Mouse (Mus musculus): ENCODE measurements around the gene Rbfox3. TPM values are rescaled to one million over a fixed set of nuclear protein-coding genes. Genes with fewer than 3 reads are reported as not detected.

The Rbfox3 gene
- polyA plus RNA-seq, 1 experiment from 2014 or later = 1.6 TPM

GRCm38 (mm10) chr11:118666172-118666571, 245.2 kb downstream of the Rbfox3 start:
- no peak overlapping the region for H3K4me3 ChIP-seq (replicated peaks)
- H3K4me2 ChIP-seq = no peak overlapping the region
- H3K9ac ChIP-seq = no peak overlapping the region
- H3K27me3 ChIP-seq (replicated peaks) = no peaks in the 10 kb centered on the region
- H3K36me3 ChIP-seq = no peaks in the 10 kb centered on the region
- H3K4me1 ChIP-seq = no peaks in the 10 kb centered on the region
- ATAC-seq (ENCODE audit: insufficient read depth, low FRiP score, low read depth) = no peak
- H3K9me3 ChIP-seq = no peaks in the 10 kb centered on the region
- H3K27ac ChIP-seq = no peak overlapping the region
- 74% methylated on average over 3 of the region's 3 CpGs for WGBS

- no peaks in the 10 kb centered on the region for H3K9me3 ChIP-seq
- no peak overlapping the region for H3K4me2 ChIP-seq
- no peaks in the 10 kb centered on the region for H3K36me3 ChIP-seq
- no peaks in the 10 kb centered on the region for H3K4me1 ChIP-seq
- no peaks in the 10 kb centered on the region for H3K27me3 ChIP-seq (replicated peaks)
- no peak for ATAC-seq (ENCODE audit: insufficient read depth, low FRiP score, low read depth)
- WGBS = 68% methylated on average over 8 of the region's 8 CpGs
- H3K27ac ChIP-seq = no peak overlapping the region
- no peak overlapping the region for H3K9ac ChIP-seq
- H3K4me3 ChIP-seq (replicated peaks) = no peak overlapping the region
Measured at GRCm38 (mm10) chr11:118663305-118663704, 248.1 kb downstream of the Rbfox3 start.

- H3K27me3 ChIP-seq (replicated peaks) = no peaks in the 10 kb centered on the region
- H3K9ac ChIP-seq = no peak overlapping the region
- H3K9me3 ChIP-seq = no peaks in the 10 kb centered on the region
- no peak overlapping the region for H3K4me3 ChIP-seq (replicated peaks)
- no peak overlapping the region for H3K27ac ChIP-seq
- H3K4me1 ChIP-seq = no peaks in the 10 kb centered on the region
- no peak for ATAC-seq (ENCODE audit: insufficient read depth, low FRiP score, low read depth)
- no peak overlapping the region for H3K4me2 ChIP-seq
- no peaks in the 10 kb centered on the region for H3K36me3 ChIP-seq
- 14% methylated on average over 10 of the region's 10 CpGs for WGBS
Measured at GRCm38 (mm10) chr11:118659305-118659704, 252.1 kb downstream of the Rbfox3 start.

GRCm38 (mm10) chr11:118655833-118656232, 255.6 kb downstream of the Rbfox3 start:
- no peak for ATAC-seq (ENCODE audit: insufficient read depth, low FRiP score, low read depth)
- H3K9ac ChIP-seq = no peak overlapping the region
- H3K4me1 ChIP-seq = no peaks in the 10 kb centered on the region
- no peaks in the 10 kb centered on the region for H3K9me3 ChIP-seq
- H3K27ac ChIP-seq = no peak overlapping the region
- no peaks in the 10 kb centered on the region for H3K27me3 ChIP-seq (replicated peaks)
- no peak overlapping the region for H3K4me2 ChIP-seq
- no peak overlapping the region for H3K4me3 ChIP-seq (replicated peaks)
- WGBS = 56% methylated on average over 4 of the region's 4 CpGs
- H3K36me3 ChIP-seq = no peaks in the 10 kb centered on the region

GRCm38 (mm10) chr11:118653521-118654318, 257.7 kb downstream of the Rbfox3 start:
- Histone ChIP-seq H3K27ac (no peak overlapping the region), H3K9me3 (no peaks in the 10 kb centered on the region), H3K9ac (no peak overlapping the region), H3K36me3 (no peaks in the 10 kb centered on the region), H3K4me2 (no peak overlapping the region), H3K27me3 (replicated peaks) (no peaks in the 10 kb centered on the region), H3K4me1 (no peaks in the 10 kb centered on the region), H3K4me3 (replicated peaks) (no peak overlapping the region)
- 82% methylated on average over 14 of the region's 14 CpGs for WGBS
- ATAC-seq (ENCODE audit: insufficient read depth, low FRiP score, low read depth) = no peak

GRCm38 (mm10) chr11:118652401-118653240, 258.8 kb downstream of the Rbfox3 start:
- Histone ChIP-seq H3K27me3 (replicated peaks) (no peaks in the 10 kb centered on the region), H3K9ac (no peak overlapping the region), H3K4me3 (replicated peaks) (no peak overlapping the region), H3K9me3 (no peaks in the 10 kb centered on the region), H3K27ac (no peak overlapping the region), H3K4me1 (no peaks in the 10 kb centered on the region), H3K4me2 (no peak overlapping the region), H3K36me3 (no peaks in the 10 kb centered on the region)
- 80% methylated on average over 13 of the region's 13 CpGs for WGBS
- ATAC-seq (ENCODE audit: insufficient read depth, low FRiP score, low read depth) = no peak

- whole genome bisulfite sequencing = 18% methylated on average over 5 of the region's 5 CpGs
- no peak overlapping the region for H3K27ac ChIP-seq
Measured at GRCm38 (mm10) chr11:118648369-118648768, 263.0 kb downstream of the Rbfox3 start.

GRCm38 (mm10) chr11:118646864-118647263, 264.5 kb downstream of the Rbfox3 start:
- Histone ChIP-seq H3K9me3 (no peaks in the 10 kb centered on the region), H3K4me1 (no peaks in the 10 kb centered on the region), H3K27me3 (replicated peaks) (no peaks in the 10 kb centered on the region), H3K27ac (no peak overlapping the region), H3K9ac (no peak overlapping the region), H3K4me3 (replicated peaks) (no peak overlapping the region), H3K36me3 (no peaks in the 10 kb centered on the region), H3K4me2 (no peak overlapping the region)
- 82% methylated on average over 3 of the region's 3 CpGs for WGBS
- ATAC-seq (ENCODE audit: insufficient read depth, low FRiP score, low read depth) = no peak

More at GRCm38 (mm10) chr11:118648369-118648768, 263.0 kb downstream of the Rbfox3 start:
- Histone ChIP-seq H3K4me3 (replicated peaks) (no peak overlapping the region), H3K4me2 (no peak overlapping the region), H3K27me3 (replicated peaks) (no peaks in the 10 kb centered on the region), H3K9me3 (no peaks in the 10 kb centered on the region), H3K9ac (no peak overlapping the region), H3K4me1 (no peaks in the 10 kb centered on the region), H3K36me3 (no peaks in the 10 kb centered on the region)
- no peak for ATAC-seq (ENCODE audit: insufficient read depth, low FRiP score, low read depth)

- Histone ChIP-seq H3K4me2 (no peak overlapping the region), H3K4me1 (no peaks in the 10 kb centered on the region), H3K4me3 (replicated peaks) (no peak overlapping the region), H3K9ac (no peak overlapping the region), H3K9me3 (no peaks in the 10 kb centered on the region), H3K27me3 (replicated peaks) (no peaks in the 10 kb centered on the region), H3K36me3 (no peaks in the 10 kb centered on the region), H3K27ac (no peak overlapping the region)
- no peak for ATAC-seq (ENCODE audit: insufficient read depth, low FRiP score, low read depth)
- WGBS = 77% methylated on average over 3 of the region's 3 CpGs
Measured at GRCm38 (mm10) chr11:118645158-118645557, 266.2 kb downstream of the Rbfox3 start.

- Histone ChIP-seq H3K36me3 (no peaks in the 10 kb centered on the region), H3K9me3 (no peaks in the 10 kb centered on the region), H3K9ac (no peak overlapping the region), H3K27me3 (replicated peaks) (no peaks in the 10 kb centered on the region), H3K4me2 (no peak overlapping the region), H3K4me3 (replicated peaks) (no peak overlapping the region), H3K4me1 (no peaks in the 10 kb centered on the region), H3K27ac (no peak overlapping the region)
- WGBS = 75% methylated on average over 4 of the region's 4 CpGs
- no peak for ATAC-seq (ENCODE audit: insufficient read depth, low FRiP score, low read depth)
Measured at GRCm38 (mm10) chr11:118640706-118641105, 270.7 kb downstream of the Rbfox3 start.

GRCm38 (mm10) chr11:118637718-118638117, 273.7 kb downstream of the Rbfox3 start:
- H3K4me3 ChIP-seq (replicated peaks) = no peak overlapping the region
- no peaks in the 10 kb centered on the region for H3K27me3 ChIP-seq (replicated peaks)
- no peak overlapping the region for H3K9ac ChIP-seq
- no peak overlapping the region for H3K27ac ChIP-seq
- no peak overlapping the region for H3K4me2 ChIP-seq
- H3K36me3 ChIP-seq = no peaks in the 10 kb centered on the region
- H3K4me1 ChIP-seq = no peaks in the 10 kb centered on the region
- ATAC-seq (ENCODE audit: insufficient read depth, low FRiP score, low read depth) = no peak
- WGBS = 74% methylated on average over 10 of the region's 10 CpGs
- H3K9me3 ChIP-seq = no peaks in the 10 kb centered on the region

GRCm38 (mm10) chr11:118634647-118635046, 276.8 kb downstream of the Rbfox3 start:
- ATAC-seq (ENCODE audit: insufficient read depth, low FRiP score, low read depth) = no peak
- Histone ChIP-seq H3K9ac (no peak overlapping the region), H3K36me3 (no peaks in the 10 kb centered on the region), H3K27ac (no peak overlapping the region), H3K9me3 (no peaks in the 10 kb centered on the region), H3K4me2 (no peak overlapping the region), H3K27me3 (replicated peaks) (no peaks in the 10 kb centered on the region), H3K4me3 (replicated peaks) (no peak overlapping the region), H3K4me1 (no peaks in the 10 kb centered on the region)
- WGBS = 49% methylated on average over 8 of the region's 8 CpGs

Data from stomach, embryonic 15.5 days (tissue).